Mouse (Mus musculus): ENCODE measurements around the gene Aifm3.

GRCm38 (mm10) chr16:17478331-17478943 is 11.0 kb upstream of the Aifm3 start:
- TF ChIP-seq CTCF (IDR thresholded peaks at IDR 0.05; ENCODE audit: extremely low read depth, insufficient read depth, insufficient read length, insufficient replicate concordance): no peak
- no peak for TF ChIP-seq POLR2A (IDR thresholded peaks at IDR 0.05; ENCODE audit: low read depth, low read length)
